Mouse (Mus musculus): Measurements from ENCODE around the gene Hoxd4.

DNA sequence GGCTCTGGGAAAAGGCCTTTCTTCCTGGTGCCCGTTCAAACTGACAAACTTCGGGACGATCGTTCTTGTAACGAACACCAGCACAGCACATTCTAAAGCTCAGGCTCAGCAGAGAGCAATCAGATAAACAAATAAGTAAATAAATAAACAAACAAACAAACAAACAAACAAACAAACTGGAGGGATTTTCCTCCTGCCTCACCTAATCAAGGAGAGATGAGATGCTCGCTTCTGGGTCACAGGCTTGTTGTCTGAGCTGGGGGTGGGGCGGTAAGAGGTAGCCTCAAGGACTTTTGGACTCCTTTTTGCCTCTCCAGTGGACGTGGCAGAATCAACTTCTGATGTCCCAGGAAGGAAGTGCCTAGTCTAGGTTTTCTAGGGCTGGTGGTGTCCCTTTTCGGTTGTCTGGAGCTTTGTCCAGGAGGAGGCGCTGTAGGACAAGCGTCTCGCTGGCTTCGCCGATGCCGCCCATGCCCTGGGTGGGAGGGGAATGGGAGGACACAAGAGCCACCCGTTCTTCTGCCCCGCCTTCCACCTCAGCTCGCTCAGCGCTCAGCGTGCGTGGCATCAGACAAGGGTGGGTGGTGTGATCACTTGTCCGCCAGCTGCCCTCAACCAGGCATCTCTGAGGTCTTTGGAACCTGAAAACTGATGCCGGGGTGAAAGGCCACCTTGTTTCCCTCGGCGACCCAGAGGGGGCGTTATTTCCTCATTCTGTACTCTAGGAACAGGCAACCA, 3.9 kb downstream of the Hoxd4 start:
- TF ChIP-seq CTCF (IDR thresholded peaks at IDR 0.05; ENCODE audit: extremely low read depth, insufficient read length, insufficient replicate concordance, low read depth, low read length) (peak; percentile 85), POLR2A (IDR thresholded peaks at IDR 0.05; ENCODE audit: low read depth, low read length) (no peak)
